Mouse (Mus musculus): ENCODE data around the gene Nup214. TPM values are rescaled to one million over a fixed set of nuclear protein-coding genes. Genes with fewer than 3 reads are reported as not detected.

The Nup214 gene
- polyA plus RNA-seq, 1 experiment from 2014 or later, result 76.0 TPM

DNA sequence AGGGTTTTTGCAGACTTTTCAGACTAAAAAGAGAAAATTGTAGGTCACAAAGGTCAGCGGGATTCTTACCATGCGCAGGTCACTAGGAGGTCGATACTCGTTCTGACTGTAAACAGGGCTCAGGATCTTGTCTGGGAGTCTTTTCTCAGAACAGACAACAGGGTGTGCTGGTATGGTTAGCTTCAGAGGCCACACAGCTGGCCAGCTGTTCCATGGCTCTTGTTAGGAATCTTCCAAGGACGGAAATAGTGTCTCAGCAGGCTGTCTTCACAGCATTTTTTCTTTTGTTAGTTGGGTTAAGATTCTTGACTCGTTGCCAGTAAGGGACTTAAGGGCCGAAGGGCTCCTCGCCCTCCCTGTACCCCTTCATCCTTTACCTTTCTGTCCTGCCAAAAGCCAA lies 7.4 kb upstream of the Nup214 start:
- ATAC-seq (replicated peaks; ENCODE audit: low FRiP score), result no peak
- no peak overlapping the region for H3K9ac ChIP-seq (ENCODE audit: low read length)
- 83% methylated on average over 8 of the region's 8 CpGs for WGBS
- H3K4me2 ChIP-seq (ENCODE audit: low read depth, low read length, severe bottlenecking), result no peak overlapping the region
- H3K4me3 ChIP-seq (ENCODE audit: low read depth, low read length), result no peak overlapping the region
- peaks cover 1% of the 10 kb centered on the region; the same call in 1 of the 2 replicates for H3K4me1 ChIP-seq (replicated peaks; ENCODE audit: control insufficient read depth, insufficient read depth, low read length)
- no peaks in the 10 kb centered on the region; the same call in 1 of the 2 replicates for H3K36me3 ChIP-seq (ENCODE audit: control insufficient read depth, insufficient read depth, low read length)
- no peaks in the 10 kb centered on the region for H3K27me3 ChIP-seq (ENCODE audit: control insufficient read depth, insufficient read depth, low read length)
- no peak overlapping the region for H3K27ac ChIP-seq (ENCODE audit: low read depth, low read length)
- no peaks in the 10 kb centered on the region for H3K9me3 ChIP-seq (ENCODE audit: control insufficient read depth, low read length)
- no peak for DNase-seq (ENCODE audit: low spot score)

DNA sequence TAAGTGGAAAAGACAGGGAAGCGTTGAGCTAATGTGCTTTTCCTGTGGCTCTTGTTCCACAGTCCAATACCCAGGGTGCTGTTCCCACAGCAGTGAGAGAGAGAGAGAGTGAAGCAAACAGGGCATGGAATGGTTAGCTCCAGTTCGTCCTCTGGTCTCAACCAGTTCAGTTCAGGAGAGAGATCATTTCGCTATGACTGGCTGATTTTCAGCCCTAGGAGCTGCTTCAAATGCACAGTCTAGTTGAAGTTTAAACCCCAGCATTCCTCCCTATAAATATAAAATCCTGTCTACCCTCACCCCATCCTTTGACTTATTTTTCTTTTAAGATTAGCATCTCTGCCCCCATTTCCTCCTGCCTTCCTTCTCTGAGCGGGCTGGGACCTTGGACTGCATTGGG lies 1.6 kb upstream of the Nup214 start:
- Histone ChIP-seq H3K9me3 (ENCODE audit: control insufficient read depth, low read length) (no peaks in the 10 kb centered on the region), H3K27ac (ENCODE audit: low read depth, low read length) (no peak overlapping the region), H3K9ac (ENCODE audit: low read length) (no peak overlapping the region), H3K27me3 (ENCODE audit: control insufficient read depth, insufficient read depth, low read length) (no peaks in the 10 kb centered on the region), H3K4me3 (ENCODE audit: low read depth, low read length) (no peak overlapping the region), H3K36me3 (ENCODE audit: control insufficient read depth, insufficient read depth, low read length) (peaks cover 5% of the 10 kb centered on the region; the same call in 1 of the 2 replicates), H3K4me1 (replicated peaks; ENCODE audit: control insufficient read depth, insufficient read depth, low read length) (peaks cover 7% of the 10 kb centered on the region; the same call in 1 of the 2 replicates), H3K4me2 (ENCODE audit: low read depth, low read length, severe bottlenecking) (no peak overlapping the region)
- no peak for ATAC-seq (replicated peaks; ENCODE audit: low FRiP score)
- DNase-seq (ENCODE audit: low spot score), result no peak
- WGBS, result 86% methylated on average over 4 of the region's 4 CpGs

DNA sequence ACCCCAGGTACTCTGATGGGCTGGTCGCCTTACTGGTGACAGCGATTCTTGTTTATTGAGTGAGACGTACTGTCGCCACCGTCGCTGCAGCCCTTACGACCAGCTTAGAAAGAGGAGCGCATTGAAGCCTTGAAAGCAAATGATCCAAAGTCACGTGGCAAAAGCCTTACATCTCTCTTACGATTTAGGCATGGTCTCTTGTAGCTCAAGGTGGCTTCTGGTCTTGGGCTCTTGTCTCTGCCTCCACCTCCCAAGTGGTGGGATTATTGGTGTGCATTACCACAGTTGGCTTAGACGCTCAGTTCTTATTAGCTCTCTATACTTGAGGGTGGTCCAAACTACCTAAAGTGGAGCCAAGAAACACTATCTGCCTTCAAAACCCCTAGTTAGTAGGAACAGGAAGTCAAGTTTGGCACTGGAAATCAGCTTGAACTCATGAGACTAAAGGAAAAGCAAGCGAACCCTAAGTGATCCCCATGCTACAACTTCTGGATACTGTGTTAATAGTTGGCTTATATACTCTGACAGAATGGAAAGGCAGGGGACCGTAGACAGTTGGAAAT lies 654 bp downstream of the Nup214 start:
- Histone ChIP-seq H3K4me3 (ENCODE audit: low read depth, low read length) (peak overlapping the region; percentile 83), H3K27me3 (ENCODE audit: control insufficient read depth, insufficient read depth, low read length) (no peaks in the 10 kb centered on the region), H3K4me2 (ENCODE audit: low read depth, low read length, severe bottlenecking) (peak overlapping the region; percentile 88), H3K36me3 (ENCODE audit: control insufficient read depth, insufficient read depth, low read length) (peaks cover 7% of the 10 kb centered on the region; the same call in 1 of the 2 replicates), H3K9ac (ENCODE audit: low read length) (peak overlapping the region; percentile 92), H3K4me1 (replicated peaks; ENCODE audit: control insufficient read depth, insufficient read depth, low read length) (peaks cover 7% of the 10 kb centered on the region; the same call in 1 of the 2 replicates), H3K9me3 (ENCODE audit: control insufficient read depth, low read length) (no peaks in the 10 kb centered on the region), H3K27ac (ENCODE audit: low read depth, low read length) (no peak overlapping the region)
- no peak for ATAC-seq (replicated peaks; ENCODE audit: low FRiP score)
- DNase-seq (ENCODE audit: low spot score), result no peak
- 11% methylated on average over 13 of the region's 13 CpGs for WGBS

DNA sequence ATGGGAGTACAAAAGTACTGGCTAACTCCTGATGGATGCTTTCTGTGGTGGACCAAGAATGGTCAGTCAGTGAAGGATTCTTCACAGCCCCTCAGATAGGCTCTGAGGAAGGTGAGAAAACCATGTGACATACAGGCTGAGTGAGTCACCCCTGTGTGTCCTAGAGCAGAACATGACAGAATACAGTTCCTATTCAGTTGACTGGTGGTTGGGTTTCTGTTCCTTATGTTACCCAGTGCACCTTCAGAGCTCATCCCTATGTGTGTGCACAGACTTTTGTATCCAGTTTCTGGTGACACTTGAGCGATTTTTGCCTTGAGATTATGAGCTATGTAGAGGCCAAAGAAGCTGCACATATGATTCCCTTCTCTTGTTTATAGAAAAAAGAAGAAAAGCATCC lies 13.5 kb downstream of the Nup214 start:
- no peak overlapping the region for H3K4me2 ChIP-seq (ENCODE audit: low read depth, low read length, severe bottlenecking)
- H3K36me3 ChIP-seq (ENCODE audit: control insufficient read depth, insufficient read depth, low read length), result peaks cover 32% of the 10 kb centered on the region
- WGBS, result 93% methylated on average over 1 of the region's 1 CpGs
- H3K9ac ChIP-seq (ENCODE audit: low read length), result no peak overlapping the region
- H3K4me3 ChIP-seq (ENCODE audit: low read depth, low read length), result no peak overlapping the region
- H3K27ac ChIP-seq (ENCODE audit: low read depth, low read length), result no peak overlapping the region
- H3K27me3 ChIP-seq (ENCODE audit: control insufficient read depth, insufficient read depth, low read length), result no peaks in the 10 kb centered on the region
- H3K4me1 ChIP-seq (replicated peaks; ENCODE audit: control insufficient read depth, insufficient read depth, low read length), result no peaks in the 10 kb centered on the region
- H3K9me3 ChIP-seq (ENCODE audit: control insufficient read depth, low read length), result no peaks in the 10 kb centered on the region
- DNase-seq (ENCODE audit: low spot score) (no peak), ATAC-seq (replicated peaks; ENCODE audit: low FRiP score) (no peak)

DNA sequence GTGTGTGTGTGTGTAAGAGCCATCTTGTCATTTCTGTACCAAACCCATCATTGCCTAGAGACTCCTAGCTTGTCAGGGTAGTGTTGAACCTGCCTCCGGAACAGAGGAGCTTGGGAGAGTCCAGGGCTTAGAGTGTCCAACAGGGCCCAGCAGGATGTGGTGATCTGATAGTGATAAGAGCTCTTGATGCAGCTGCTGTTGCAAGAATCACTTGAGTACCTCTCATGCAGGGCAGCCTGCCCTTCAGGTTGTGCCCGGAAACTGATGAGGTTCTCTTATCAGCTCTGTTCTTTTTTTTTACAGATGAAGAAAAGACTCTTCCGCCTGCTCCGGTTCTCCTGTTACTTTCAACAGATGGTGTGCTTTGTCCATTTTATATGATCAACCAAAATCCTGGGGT lies 16.7 kb downstream of the Nup214 start:
- Histone ChIP-seq H3K4me1 (replicated peaks; ENCODE audit: control insufficient read depth, insufficient read depth, low read length) (no peaks in the 10 kb centered on the region), H3K27me3 (ENCODE audit: control insufficient read depth, insufficient read depth, low read length) (no peaks in the 10 kb centered on the region), H3K4me3 (ENCODE audit: low read depth, low read length) (no peak overlapping the region), H3K9me3 (ENCODE audit: control insufficient read depth, low read length) (no peaks in the 10 kb centered on the region), H3K27ac (ENCODE audit: low read depth, low read length) (no peak overlapping the region), H3K36me3 (ENCODE audit: control insufficient read depth, insufficient read depth, low read length) (peaks cover 21% of the 10 kb centered on the region), H3K9ac (ENCODE audit: low read length) (no peak overlapping the region), H3K4me2 (ENCODE audit: low read depth, low read length, severe bottlenecking) (no peak overlapping the region)
- ATAC-seq (replicated peaks; ENCODE audit: low FRiP score) (no peak), DNase-seq (ENCODE audit: low spot score) (no peak)
- 96% methylated on average over 4 of the region's 4 CpGs for WGBS

DNA sequence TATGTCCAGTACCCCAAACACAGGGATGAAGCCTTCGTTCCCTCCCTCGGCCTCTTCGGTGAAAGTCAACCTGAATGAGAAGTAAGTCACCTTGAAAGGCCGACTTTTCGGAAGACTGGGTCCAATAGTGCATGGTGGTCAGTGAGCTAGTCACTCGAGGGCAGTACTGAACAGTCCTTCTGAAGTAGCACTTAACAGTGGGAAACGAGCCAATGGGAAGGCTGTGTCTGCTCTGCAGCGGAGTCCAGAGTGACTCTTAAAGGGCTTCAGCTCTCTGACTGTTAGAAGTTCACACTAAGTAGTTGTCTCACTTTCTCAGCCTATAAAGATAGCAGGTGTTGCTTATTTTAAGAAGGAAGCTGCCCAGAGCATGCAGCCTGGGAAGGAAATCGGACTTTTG lies 20.7 kb downstream of the Nup214 start:
- Histone ChIP-seq H3K9me3 (ENCODE audit: control insufficient read depth, low read length) (no peaks in the 10 kb centered on the region), H3K27me3 (ENCODE audit: control insufficient read depth, insufficient read depth, low read length) (no peaks in the 10 kb centered on the region), H3K9ac (ENCODE audit: low read length) (no peak overlapping the region), H3K4me3 (ENCODE audit: low read depth, low read length) (no peak overlapping the region), H3K4me2 (ENCODE audit: low read depth, low read length, severe bottlenecking) (no peak overlapping the region), H3K4me1 (replicated peaks; ENCODE audit: control insufficient read depth, insufficient read depth, low read length) (no peaks in the 10 kb centered on the region), H3K27ac (ENCODE audit: low read depth, low read length) (no peak overlapping the region), H3K36me3 (ENCODE audit: control insufficient read depth, insufficient read depth, low read length) (peaks cover 38% of the 10 kb centered on the region)
- WGBS, result 91% methylated on average over 9 of the region's 9 CpGs
- ATAC-seq (replicated peaks; ENCODE audit: low FRiP score) (no peak), DNase-seq (ENCODE audit: low spot score) (no peak)

DNA sequence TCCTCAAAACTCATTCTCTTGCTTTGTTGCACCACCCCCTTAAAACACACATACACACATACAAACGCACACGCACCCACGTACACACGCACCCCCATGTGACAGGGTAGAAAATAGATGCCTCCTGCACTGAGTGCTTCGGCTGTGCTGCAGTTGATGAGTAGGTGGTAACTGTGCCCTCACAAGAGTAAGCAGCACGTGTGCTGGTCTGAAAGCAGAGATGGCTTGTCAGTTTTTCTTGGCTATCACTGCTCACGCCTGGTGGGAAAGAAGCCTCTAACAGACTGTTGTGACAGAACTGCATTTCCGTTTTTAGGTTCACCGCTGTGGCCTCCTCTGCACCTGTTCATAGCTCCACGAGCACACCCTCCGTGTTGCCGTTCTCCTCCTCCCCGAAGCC lies 21.8 kb downstream of the Nup214 start:
- Histone ChIP-seq H3K27ac (ENCODE audit: low read depth, low read length) (no peak overlapping the region), H3K4me3 (ENCODE audit: low read depth, low read length) (no peak overlapping the region), H3K9me3 (ENCODE audit: control insufficient read depth, low read length) (no peaks in the 10 kb centered on the region), H3K9ac (ENCODE audit: low read length) (no peak overlapping the region; the same call in 1 of the 2 replicates), H3K4me2 (ENCODE audit: low read depth, low read length, severe bottlenecking) (no peak overlapping the region), H3K27me3 (ENCODE audit: control insufficient read depth, insufficient read depth, low read length) (no peaks in the 10 kb centered on the region), H3K4me1 (replicated peaks; ENCODE audit: control insufficient read depth, insufficient read depth, low read length) (no peaks in the 10 kb centered on the region), H3K36me3 (ENCODE audit: control insufficient read depth, insufficient read depth, low read length) (peaks cover 32% of the 10 kb centered on the region)
- no peak for ATAC-seq (replicated peaks; ENCODE audit: low FRiP score)
- DNase-seq (ENCODE audit: low spot score), result no peak
- WGBS, result 99% methylated on average over 13 of the region's 13 CpGs

DNA sequence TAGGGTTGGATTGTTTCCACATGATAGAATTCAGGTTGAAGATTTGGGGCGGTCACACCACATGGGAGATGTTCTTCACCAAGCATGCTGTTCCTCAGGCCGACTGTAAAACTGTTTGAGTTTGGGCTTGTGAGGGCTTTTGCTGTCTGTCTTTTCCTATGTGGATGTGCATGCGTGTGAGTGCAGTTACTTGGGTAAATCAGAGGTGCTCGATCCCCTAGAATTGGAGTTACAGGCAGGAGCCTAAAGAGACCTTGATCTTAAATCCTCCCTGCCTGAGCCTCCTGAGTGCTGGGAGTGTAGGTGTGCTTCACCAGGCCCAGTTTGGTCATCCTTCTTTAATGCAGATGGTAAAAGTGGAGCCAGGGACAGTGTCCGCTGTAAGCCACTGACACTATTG lies 23.3 kb downstream of the Nup214 start:
- no peaks in the 10 kb centered on the region for H3K4me1 ChIP-seq (replicated peaks; ENCODE audit: control insufficient read depth, insufficient read depth, low read length)
- H3K27me3 ChIP-seq (ENCODE audit: control insufficient read depth, insufficient read depth, low read length), result no peaks in the 10 kb centered on the region
- H3K9ac ChIP-seq (ENCODE audit: low read length), result no peak overlapping the region
- ATAC-seq (replicated peaks; ENCODE audit: low FRiP score) (no peak), DNase-seq (ENCODE audit: low spot score) (no peak)
- H3K4me3 ChIP-seq (ENCODE audit: low read depth, low read length), result no peak overlapping the region
- peaks cover 21% of the 10 kb centered on the region for H3K36me3 ChIP-seq (ENCODE audit: control insufficient read depth, insufficient read depth, low read length)
- no peak overlapping the region for H3K27ac ChIP-seq (ENCODE audit: low read depth, low read length)
- H3K9me3 ChIP-seq (ENCODE audit: control insufficient read depth, low read length), result no peaks in the 10 kb centered on the region
- 93% methylated on average over 5 of the region's 5 CpGs for WGBS
- no peak overlapping the region for H3K4me2 ChIP-seq (ENCODE audit: low read depth, low read length, severe bottlenecking)

DNA sequence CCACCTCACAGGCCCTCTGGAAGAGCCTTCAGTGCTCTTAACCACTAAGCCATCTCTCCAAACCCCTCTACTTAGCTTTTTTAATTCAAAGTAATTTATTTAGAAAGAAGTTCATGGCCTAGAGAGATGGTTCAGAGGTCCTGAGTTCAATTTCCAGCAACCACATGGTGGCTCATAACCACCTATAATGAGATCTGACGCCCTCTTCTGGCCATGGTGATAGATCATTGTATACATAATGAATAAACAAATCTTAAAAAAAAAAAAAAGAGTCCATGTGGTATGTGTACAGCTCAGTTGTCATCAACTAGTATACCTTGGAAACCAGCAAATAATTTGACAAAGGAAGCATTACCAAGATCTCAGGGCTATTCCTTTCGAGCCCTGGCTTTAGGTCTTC lies 24.2 kb downstream of the Nup214 start:
- peaks cover 18% of the 10 kb centered on the region for H3K36me3 ChIP-seq (ENCODE audit: control insufficient read depth, insufficient read depth, low read length)
- 77% methylated on average over 2 of the region's 2 CpGs for WGBS

More for the DNA sequence above, 24.2 kb downstream of the Nup214 start:
- no peak for ATAC-seq (replicated peaks; ENCODE audit: low FRiP score)
- Histone ChIP-seq H3K4me3 (ENCODE audit: low read depth, low read length) (no peak overlapping the region), H3K4me1 (replicated peaks; ENCODE audit: control insufficient read depth, insufficient read depth, low read length) (no peaks in the 10 kb centered on the region), H3K9me3 (ENCODE audit: control insufficient read depth, low read length) (no peaks in the 10 kb centered on the region), H3K27me3 (ENCODE audit: control insufficient read depth, insufficient read depth, low read length) (no peaks in the 10 kb centered on the region), H3K9ac (ENCODE audit: low read length) (no peak overlapping the region), H3K27ac (ENCODE audit: low read depth, low read length) (no peak overlapping the region), H3K4me2 (ENCODE audit: low read depth, low read length, severe bottlenecking) (no peak overlapping the region)
- no peak for DNase-seq (ENCODE audit: low spot score)
